Mouse (Mus musculus) embryonic facial prominence, embryonic 13.5 days (tissue): ENCODE measurements around the gene Pard3. TPM values are rescaled to one million over a fixed set of nuclear protein-coding genes. Genes with fewer than 3 reads are reported as not detected.

Source experiments
- ATAC-seq: fragments of 200-750 bp; cut with Nextera tagmentation; 2 replicates; pipeline ENCODE4 v1.8.0; 2017; ENCODE audit warnings: low read depth; ENCODE audit not compliant: insufficient number of reproducible peaks, insufficient read depth, low FRiP score, low TSS enrichment
- H3K27ac ChIP-seq: fragments of 300-500 bp; sonication (generic); 2 replicates; pipeline ENCODE4 v1.5.1; 2015; ENCODE audit warnings: moderate library complexity, mild to moderate bottlenecking, inconsistent platforms
- H3K27me3 ChIP-seq: fragments of 300-500 bp; sonication (generic); 2 replicates; pipeline ENCODE4 v1.6.1; 2015; ENCODE audit warnings: mild to moderate bottlenecking, inconsistent platforms
- H3K36me3 ChIP-seq: fragments of 300-500 bp; sonication (generic); 2 replicates; pipeline ENCODE4 v1.6.1; 2015; ENCODE audit warnings: mild to moderate bottlenecking, inconsistent platforms
- H3K4me1 ChIP-seq: fragments of 300-500 bp; sonication (generic); 2 replicates; pipeline ENCODE4 v1.6.1; 2015; ENCODE audit warnings: inconsistent platforms
- H3K4me2 ChIP-seq: fragments of 300-500 bp; sonication (generic); 2 replicates; pipeline ENCODE4 v1.6.1; 2015; ENCODE audit warnings: moderate library complexity, mild to moderate bottlenecking, inconsistent platforms
- H3K4me3 ChIP-seq: fragments of 300-500 bp; sonication (generic); 2 replicates; pipeline ENCODE4 v1.5.1; 2015; ENCODE audit warnings: mild to moderate bottlenecking, inconsistent platforms
- H3K9ac ChIP-seq: fragments of 300-500 bp; sonication (generic); 2 replicates; pipeline ENCODE4 v1.6.1; 2015; ENCODE audit warnings: mild to moderate bottlenecking, inconsistent platforms
- H3K9me3 ChIP-seq: fragments of 300-500 bp; sonication (generic); 2 replicates; pipeline ENCODE4 v1.6.1; 2016; ENCODE audit warnings: inconsistent platforms
- WGBS: fragments of 180-500 bp; shearing (Covaris S2); methylation state at CpG from one replicate; pipeline ENCODE4 v1.1.7; 2015; ENCODE audit warnings: mixed read lengths; 5-methylcytosine and 5-hydroxymethylcytosine counted together
- polyA plus RNA-seq: library from polyadenylated mRNA; unstranded; fragments of >200 nt; fragmentation: Nextera tagmentation; extraction: Ambion mirVana; gene quantifications from 2 replicates; pipeline ENCODE4 v1.2.1, GENCODE M21; 2015

The Pard3 gene
- polyA plus RNA-seq, 1 experiment from 2014 or later, result 35.6 TPM

GRCm38 (mm10) chr8:127495226-127495780, 431.6 kb downstream of the Pard3 start:
- WGBS, result 54% methylated on average over 4 of the region's 4 CpGs
- no peak overlapping the region for H3K9ac ChIP-seq
- ATAC-seq, result no peak; the same call in 1 of the 2 replicates
- peaks cover 13% of the 10 kb centered on the region; the same call in 1 of the 2 replicates for H3K4me1 ChIP-seq
- no peak overlapping the region for H3K27ac ChIP-seq
- H3K9me3 ChIP-seq, result no peaks in the 10 kb centered on the region
- H3K27me3 ChIP-seq, result no peaks in the 10 kb centered on the region
- H3K36me3 ChIP-seq, result no peaks in the 10 kb centered on the region
- no peak overlapping the region for H3K4me2 ChIP-seq
- H3K4me3 ChIP-seq, result no peak overlapping the region

GRCm38 (mm10) chr8:127498997-127499719, 435.5 kb downstream of the Pard3 start:
- no peak overlapping the region for H3K27ac ChIP-seq
- no peak for ATAC-seq
- no peak overlapping the region for H3K9ac ChIP-seq
- 57% methylated on average over 13 of the region's 13 CpGs for WGBS
- no peaks in the 10 kb centered on the region for H3K27me3 ChIP-seq
- no peak overlapping the region for H3K4me3 ChIP-seq
- H3K9me3 ChIP-seq, result no peaks in the 10 kb centered on the region
- H3K4me2 ChIP-seq, result no peak overlapping the region
- peaks cover 23% of the 10 kb centered on the region; the same call in 1 of the 2 replicates for H3K4me1 ChIP-seq
- peaks cover 2% of the 10 kb centered on the region; the same call in 1 of the 2 replicates for H3K36me3 ChIP-seq

- H3K27me3 ChIP-seq, result no peaks in the 10 kb centered on the region
- WGBS, result 64% methylated on average over 13 of the region's 13 CpGs
- peaks cover 4% of the 10 kb centered on the region; the same call in 1 of the 2 replicates for H3K36me3 ChIP-seq
- H3K4me2 ChIP-seq, result 0 out of 2 replicates have a peak overlapping the region, but pooled peaks have one; percentile 7
- H3K4me3 ChIP-seq, result no peak overlapping the region
- H3K9me3 ChIP-seq, result no peaks in the 10 kb centered on the region
- H3K4me1 ChIP-seq, result peaks cover 23% of the 10 kb centered on the region; the same call in 1 of the 2 replicates
- no peak for ATAC-seq
- H3K9ac ChIP-seq, result no peak overlapping the region
- H3K27ac ChIP-seq, result no peak overlapping the region
Observed at GRCm38 (mm10) chr8:127499720-127500114, 436.0 kb downstream of the Pard3 start.

DNA sequence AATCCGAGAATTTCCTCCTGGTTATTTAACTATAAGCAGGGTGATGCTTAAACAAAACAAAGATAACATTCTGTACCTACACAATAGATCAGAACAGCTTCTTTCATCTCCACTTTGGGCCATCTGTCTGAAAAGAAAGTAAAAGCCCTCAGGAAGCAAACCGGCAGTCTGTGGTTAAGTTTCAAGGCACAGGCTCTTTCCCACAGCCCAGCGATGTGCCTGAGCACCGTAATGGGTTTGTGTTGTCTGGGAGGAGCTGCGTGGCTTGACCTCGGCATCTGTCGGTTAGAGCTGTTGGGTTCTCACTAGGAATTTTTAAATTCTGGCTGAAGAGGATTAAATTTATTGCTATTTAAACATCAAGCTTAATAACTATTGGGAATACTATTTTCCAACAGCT, 436.5 kb downstream of the Pard3 start:
- H3K4me3 ChIP-seq, result no peak overlapping the region
- no peaks in the 10 kb centered on the region for H3K9me3 ChIP-seq
- 0 out of 2 replicates have a peak overlapping the region, but pooled peaks have one; percentile 7 for H3K4me2 ChIP-seq
- ATAC-seq, result no peak
- no peaks in the 10 kb centered on the region for H3K27me3 ChIP-seq
- WGBS, result 12% methylated on average over 7 of the region's 7 CpGs
- peaks cover 4% of the 10 kb centered on the region; the same call in 1 of the 2 replicates for H3K36me3 ChIP-seq
- no peak overlapping the region for H3K27ac ChIP-seq
- no peak overlapping the region for H3K9ac ChIP-seq
- H3K4me1 ChIP-seq, result peaks cover 23% of the 10 kb centered on the region; the same call in 1 of the 2 replicates

DNA sequence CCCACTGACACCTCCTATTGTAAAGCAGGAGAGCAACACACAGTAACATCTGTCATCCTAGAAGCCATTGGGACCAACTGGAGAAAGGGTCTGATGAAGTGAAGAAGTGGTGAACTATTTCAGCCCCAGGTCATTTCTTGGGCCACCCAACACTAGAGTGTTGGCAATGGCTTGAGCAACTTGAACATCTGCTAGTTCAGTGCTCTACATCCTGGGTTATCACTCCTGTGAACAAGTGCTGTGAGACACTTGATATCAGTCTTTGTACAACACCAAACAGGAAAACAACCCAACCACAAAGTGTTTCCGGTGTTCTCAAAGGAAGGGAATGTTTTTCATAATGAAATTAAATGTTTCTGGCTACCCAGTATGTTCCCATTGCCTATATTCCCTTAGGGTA, 438.1 kb downstream of the Pard3 start:
- Histone ChIP-seq H3K27me3 (no peaks in the 10 kb centered on the region), H3K4me3 (no peak overlapping the region), H3K9ac (no peak overlapping the region), H3K4me1 (peaks cover 23% of the 10 kb centered on the region; the same call in 1 of the 2 replicates), H3K4me2 (no peak overlapping the region), H3K9me3 (no peaks in the 10 kb centered on the region), H3K27ac (no peak overlapping the region), H3K36me3 (peaks cover 4% of the 10 kb centered on the region; the same call in 1 of the 2 replicates)
- no peak for ATAC-seq
- WGBS, result 71% methylated on average over 1 of the region's 1 CpGs

DNA sequence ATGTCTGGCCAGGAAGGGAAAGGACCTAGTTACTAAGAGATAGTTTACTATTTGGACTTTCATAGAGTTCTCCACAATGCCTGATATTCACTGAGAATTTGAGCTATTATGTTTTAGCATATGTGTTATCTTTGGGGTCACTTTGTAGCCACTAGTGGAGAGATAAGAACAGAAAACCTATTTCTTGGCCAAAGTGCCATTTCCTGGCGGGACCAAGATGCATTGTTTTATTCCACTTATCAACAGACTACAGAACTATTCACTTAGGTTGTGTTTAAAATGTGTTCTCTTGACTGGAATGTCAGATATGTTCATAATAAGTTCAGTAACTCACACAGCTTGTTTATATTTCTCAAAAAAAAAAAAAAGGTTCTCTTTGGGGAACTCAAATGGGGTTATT, 441.6 kb downstream of the Pard3 start:
- ATAC-seq, result no peak
- no peak overlapping the region for H3K9ac ChIP-seq
- no peaks in the 10 kb centered on the region for H3K27me3 ChIP-seq
- H3K36me3 ChIP-seq, result peaks cover 4% of the 10 kb centered on the region; the same call in 1 of the 2 replicates
- H3K27ac ChIP-seq, result no peak overlapping the region
- H3K4me2 ChIP-seq, result no peak overlapping the region
- 0 out of 2 replicates have a peak, but pooled peaks cover 10% of the 10 kb centered on the region for H3K4me1 ChIP-seq
- 89% methylated on average over 1 of the region's 1 CpGs for WGBS
- H3K9me3 ChIP-seq, result no peaks in the 10 kb centered on the region
- H3K4me3 ChIP-seq, result no peak overlapping the region

- Histone ChIP-seq H3K4me3 (no peak overlapping the region), H3K9ac (no peak overlapping the region), H3K4me2 (no peak overlapping the region), H3K27ac (no peak overlapping the region), H3K9me3 (no peaks in the 10 kb centered on the region), H3K36me3 (peaks cover 4% of the 10 kb centered on the region; the same call in 1 of the 2 replicates), H3K4me1 (0 out of 2 replicates have a peak, but pooled peaks cover 1% of the 10 kb centered on the region), H3K27me3 (no peaks in the 10 kb centered on the region)
- no peak for ATAC-seq
- whole genome bisulfite sequencing, result 97% methylated on average over 1 of the region's 1 CpGs
Observed at GRCm38 (mm10) chr8:127506336-127506735, 442.6 kb downstream of the Pard3 start.

DNA sequence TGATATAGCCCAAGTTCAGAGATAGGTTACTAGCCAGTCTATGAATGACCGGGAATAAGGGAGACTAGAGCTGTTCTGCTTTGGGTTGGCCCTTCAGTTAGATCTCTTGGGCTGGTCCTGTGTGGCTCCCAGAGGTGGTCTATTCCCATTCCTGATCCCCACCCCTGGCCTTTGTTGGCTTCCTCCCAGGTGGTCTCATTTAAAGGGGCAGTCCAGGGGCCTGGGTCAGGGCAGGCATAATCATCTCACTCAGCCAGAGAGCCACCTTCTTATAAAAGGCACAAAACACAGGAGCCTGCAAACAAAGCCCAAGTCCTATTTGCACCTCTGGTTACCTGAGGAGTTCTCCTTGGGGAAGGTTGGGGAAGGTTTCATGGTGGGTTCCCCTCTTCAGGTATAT, 447.6 kb downstream of the Pard3 start:
- 83% methylated on average over 1 of the region's 1 CpGs for WGBS
- H3K9me3 ChIP-seq, result no peaks in the 10 kb centered on the region
- no peak for ATAC-seq
- H3K4me1 ChIP-seq, result peaks cover 15% of the 10 kb centered on the region; the same call in 1 of the 2 replicates
- H3K27me3 ChIP-seq, result no peaks in the 10 kb centered on the region
- no peak overlapping the region for H3K4me2 ChIP-seq
- no peak overlapping the region for H3K9ac ChIP-seq
- H3K36me3 ChIP-seq, result no peaks in the 10 kb centered on the region
- H3K4me3 ChIP-seq, result no peak overlapping the region
- H3K27ac ChIP-seq, result no peak overlapping the region

GRCm38 (mm10) chr8:127512001-127512573, 448.4 kb downstream of the Pard3 start:
- no peaks in the 10 kb centered on the region for H3K36me3 ChIP-seq
- H3K4me1 ChIP-seq, result peaks cover 18% of the 10 kb centered on the region; the same call in 1 of the 2 replicates
- H3K9ac ChIP-seq, result no peak overlapping the region
- WGBS, result 35% methylated on average over 1 of the region's 1 CpGs
- no peaks in the 10 kb centered on the region for H3K9me3 ChIP-seq
- H3K4me3 ChIP-seq, result no peak overlapping the region
- H3K27ac ChIP-seq, result no peak overlapping the region
- H3K4me2 ChIP-seq, result no peak overlapping the region
- no peaks in the 10 kb centered on the region for H3K27me3 ChIP-seq
- no peak for ATAC-seq

DNA sequence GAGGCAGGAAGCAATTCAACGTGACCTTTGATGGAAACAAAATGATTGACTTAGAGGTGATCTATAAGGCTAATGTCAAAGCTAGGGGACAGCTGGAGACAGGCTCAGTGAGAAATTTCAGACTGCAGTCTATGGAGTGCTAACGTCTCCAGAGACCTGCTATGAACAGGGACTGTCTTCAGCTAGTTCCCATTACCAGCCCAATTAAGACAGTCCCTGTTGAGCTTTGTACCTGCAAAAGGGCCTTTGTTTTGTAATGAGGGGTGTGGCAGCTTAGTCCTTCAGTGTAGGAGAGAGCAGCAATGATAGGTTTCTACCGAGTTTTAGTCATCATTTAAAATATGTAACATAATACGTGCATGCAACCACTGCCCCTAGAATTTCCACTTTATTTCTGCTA, 448.9 kb downstream of the Pard3 start:
- peaks cover 19% of the 10 kb centered on the region; the same call in 1 of the 2 replicates for H3K4me1 ChIP-seq
- H3K9me3 ChIP-seq, result no peaks in the 10 kb centered on the region
- no peak overlapping the region for H3K9ac ChIP-seq
- no peaks in the 10 kb centered on the region for H3K27me3 ChIP-seq
- no peaks in the 10 kb centered on the region for H3K36me3 ChIP-seq
- no peak overlapping the region for H3K27ac ChIP-seq
- ATAC-seq, result no peak
- H3K4me2 ChIP-seq, result no peak overlapping the region
- WGBS, result 45% methylated on average over 4 of the region's 4 CpGs
- no peak overlapping the region for H3K4me3 ChIP-seq

DNA sequence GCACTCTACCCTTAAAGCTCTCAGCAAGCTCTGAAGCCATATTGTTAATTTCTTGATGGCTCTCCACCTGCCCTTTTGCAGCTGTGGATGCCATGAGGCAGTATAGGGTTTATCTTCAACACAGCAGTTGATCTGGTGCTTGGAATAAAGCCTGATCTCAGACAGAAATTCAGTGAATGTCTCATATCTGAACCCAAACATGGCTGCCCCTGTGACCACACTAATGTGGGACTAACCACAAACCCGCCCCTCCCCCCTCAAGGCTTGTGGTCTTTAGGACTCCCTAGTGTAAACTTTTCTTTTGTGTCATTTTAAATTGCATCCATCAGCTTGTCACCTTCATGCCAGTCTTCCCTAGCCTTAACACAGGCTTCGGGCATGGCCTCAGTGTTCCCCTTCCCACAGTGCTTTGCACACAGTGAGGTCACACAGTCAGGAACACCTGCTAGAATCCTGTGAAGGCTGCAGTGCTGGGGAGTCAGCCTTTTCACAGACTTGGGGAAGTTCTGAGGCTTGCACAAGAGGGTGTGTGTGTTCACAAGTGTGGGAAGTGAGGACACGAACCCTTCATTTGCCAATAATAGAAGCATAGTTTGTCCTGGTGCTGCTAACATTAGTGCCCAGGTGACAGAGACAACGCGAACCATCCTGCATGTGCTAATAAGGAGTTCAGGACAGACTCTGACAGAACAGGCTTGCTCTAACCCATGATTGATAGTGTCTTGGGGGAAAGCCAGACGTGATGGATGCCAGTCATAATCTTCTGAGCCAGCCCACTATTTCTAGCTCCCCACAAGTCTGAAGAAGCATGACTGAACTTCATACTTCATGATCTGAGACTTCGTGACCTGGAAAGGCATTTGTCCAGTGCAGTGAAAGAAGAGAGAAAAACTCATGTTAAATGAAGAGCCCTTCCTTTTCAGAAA, 451.4 kb downstream of the Pard3 start:
- 72% methylated on average over 7 of the region's 7 CpGs for WGBS
- H3K36me3 ChIP-seq, result no peaks in the 10 kb centered on the region
- H3K9ac ChIP-seq, result no peak overlapping the region
- H3K4me3 ChIP-seq, result no peak overlapping the region
- H3K4me2 ChIP-seq, result no peak overlapping the region
- 0 out of 2 replicates have a peak, but pooled peaks have one; percentile 26 for ATAC-seq
- H3K27ac ChIP-seq, result no peak overlapping the region
- peaks cover 19% of the 10 kb centered on the region; the same call in 1 of the 2 replicates for H3K4me1 ChIP-seq
- H3K9me3 ChIP-seq, result no peaks in the 10 kb centered on the region
- H3K27me3 ChIP-seq, result no peaks in the 10 kb centered on the region
